Mouse (Mus musculus) urinary bladder, postnatal 36 days (tissue): ENCODE results near the gene Tmsb15a.
"Not testable (repeated sequence)": the region's sequence is repeated elsewhere in the genome, so short reads cannot be mapped to it uniquely, and the experiment has no call there.

ENCODE experiments used
- DNase-seq, 2 experiments: peaks; one replicate each; pipeline ENCODE4 v3.0.0; 2022; ENCODE audit warnings: low spot score in 2 of 2, mixed read lengths in 1 of 2

The Tmsb15a gene

GRCm38 (mm10) chrX:135725161-135725560, at the start of gene Tmsb15a:
Gene Tmsb15a, minus strand, starts transcription at chrX:135725261.
- DNase-seq = no peak

- DNase-seq = no peak
These were observed 43.5 kb upstream of the Tmsb15a start for GRCm38 (mm10) chrX:135768565-135768964.

GRCm38 (mm10) chrX:135768043-135768548, 43.0 kb upstream of the Tmsb15a start:
- DNase-seq = no peak

GRCm38 (mm10) chrX:135761707-135762106, 36.6 kb upstream of the Tmsb15a start:
- no peak for DNase-seq

GRCm38 (mm10) chrX:135752832-135753231, 27.8 kb upstream of the Tmsb15a start:
- DNase-seq = peak; percentile 49 to 61

- DNase-seq = not testable (repeated sequence)
These were observed 20.3 kb upstream of the Tmsb15a start for GRCm38 (mm10) chrX:135745376-135745775.

GRCm38 (mm10) chrX:135743056-135743355, 17.9 kb upstream of the Tmsb15a start:
- DNase-seq = no peak

- DNase-seq = peak; percentile 78 to 83
These were observed 17.4 kb upstream of the Tmsb15a start, which contains the start of the genes Armcx5 and Gprasp1 for GRCm38 (mm10) chrX:135742304-135743055. Gene Armcx5, plus strand, starts transcription at chrX:135742733. Gene Gprasp1, plus strand, starts transcription at chrX:135742733.

GRCm38 (mm10) chrX:135738730-135739520, 13.9 kb upstream of the Tmsb15a start:
- no peak for DNase-seq

GRCm38 (mm10) chrX:135712845-135713244, 12.2 kb downstream of the Tmsb15a start:
- no peak for DNase-seq

GRCm38 (mm10) chrX:135704349-135704748, 20.7 kb downstream of the Tmsb15a start:
- no peak for DNase-seq

GRCm38 (mm10) chrX:135703111-135703510, 21.9 kb downstream of the Tmsb15a start:
- DNase-seq = no peak

- no peak for DNase-seq
These were observed 31.4 kb downstream of the Tmsb15a start, which contains the start of gene Tcp11x2 for GRCm38 (mm10) chrX:135693633-135694032. Gene Tcp11x2, minus strand, starts transcription at chrX:135693790.

GRCm38 (mm10) chrX:135687802-135688201, 37.3 kb downstream of the Tmsb15a start:
- no peak for DNase-seq

- no peak for DNase-seq
These were observed 43.2 kb downstream of the Tmsb15a start for GRCm38 (mm10) chrX:135681858-135682257.
